Mouse (Mus musculus) left cerebral cortex, postnatal 14 days (tissue): ENCODE results near the gene Arhgdia. TPM values are rescaled to one million over a fixed set of nuclear protein-coding genes. Genes with fewer than 3 reads are reported as not detected.

Experiments used
- DNase-seq, 2 experiments: peaks; one replicate each; pipeline ENCODE4 v3.0.0; 2021 to 2022; ENCODE audit warnings: low spot score in 2 of 2, mixed read lengths in 1 of 2
- intact Hi-C: fragments of 180-260 bp; cut with DNase I; formaldehyde crosslinking; loops from one replicate; pipeline ENCODE4 v1.15.1; 2025
- long read RNA-seq, 2 experiments: library from polyadenylated mRNA; stranded (forward); transcript quantifications; one replicate each; pipeline ENCODE4 v2.0.0; 2021
- total RNA-seq, 2 experiments: library from RNA; stranded (reverse); gene quantifications; 2 replicates each; pipeline ENCODE4 v1.2.3; 2021

The Arhgdia gene
- 100 to 1,000 TPM; 397 to 401 TPM for total RNA-seq
- long read RNA-seq, experiment 1, transcript Arhgdia-201 (6 exons, 2,150 nt): minor isoform, 92 of 645 reads
- long read RNA-seq, experiment 1, transcript Arhgdia-202 (6 exons, 1,867 nt): major isoform, 475 of 645 reads
- long read RNA-seq, experiment 1, partial matches to known transcripts: 64 of 645 reads
- long read RNA-seq, experiment 1, other reads (novel, unspliced or antisense): 14 of 645 reads
- long read RNA-seq, experiment 2, transcript Arhgdia-201 (6 exons, 2,150 nt): minor isoform, 77 of 575 reads
- long read RNA-seq, experiment 2, transcript Arhgdia-202 (6 exons, 1,867 nt): major isoform, 436 of 575 reads
- long read RNA-seq, experiment 2, partial matches to known transcripts: 15 of 575 reads
- long read RNA-seq, experiment 2, other reads (novel, unspliced or antisense): 47 of 575 reads

- intact Hi-C loops: no loop called here
- DNase-seq: peak; percentile 90 to 92
Observed at GRCm38 (mm10) chr11:120581490-120582267, at the start of gene Arhgdia. Gene Arhgdia (minus strand): TSS chr11:120581624.

GRCm38 (mm10) chr11:120630401-120630871 is 49.0 kb upstream of the Arhgdia start:
- intact Hi-C loops: no loop called here
- DNase-seq: peak in 1 of 2 experiments; percentile 1

- DNase-seq: no peak
- intact Hi-C loops: loop anchor here (5.0 kb wide), 1 partner anchor 82 kb away; the partner anchor contains the start of genes Cenpx and Lrrc45
Observed at GRCm38 (mm10) chr11:120629911-120630310, 48.5 kb upstream of the Arhgdia start.

GRCm38 (mm10) chr11:120629341-120629730 is 47.9 kb upstream of the Arhgdia start:
- DNase-seq: no peak
- intact Hi-C loops: loop anchor here (5.0 kb wide), 1 partner anchor 83 kb away; the partner anchor contains the start of genes Cenpx and Lrrc45

GRCm38 (mm10) chr11:120628601-120629340 is 47.3 kb upstream of the Arhgdia start:
- intact Hi-C loops: loop anchor here (5.0 kb wide), 1 partner anchor 84 kb away; the partner anchor contains the start of genes Cenpx and Lrrc45
- DNase-seq: no peak

- intact Hi-C loops: loop anchor here (5.0 kb wide), 1 partner anchor 85 kb away; the partner anchor contains the start of genes Cenpx and Lrrc45
- no peak for DNase-seq
Observed at GRCm38 (mm10) chr11:120627468-120628300, 46.3 kb upstream of the Arhgdia start.

- intact Hi-C loops: loop anchor here (5.0 kb wide), 1 partner anchor 85 kb away; the partner anchor contains the start of genes Cenpx and Lrrc45
Observed at GRCm38 (mm10) chr11:120626785-120627467, 45.5 kb upstream of the Arhgdia start.

GRCm38 (mm10) chr11:120625152-120625775 is 43.8 kb upstream of the Arhgdia start, which contains the start of gene Sirt7:
Gene Sirt7 (minus strand): TSS chr11:120625240.
- DNase-seq: no peak
- intact Hi-C loops: loop anchor here (5.0 kb wide), 1 partner anchor 87 kb away; the partner anchor contains the start of genes Cenpx and Lrrc45

More at GRCm38 (mm10) chr11:120626785-120627467, 45.5 kb upstream of the Arhgdia start:
- no peak for DNase-seq

GRCm38 (mm10) chr11:120624680-120625111 is 43.3 kb upstream of the Arhgdia start:
- DNase-seq: peak; percentile 83 to 89
- intact Hi-C loops: loop anchor here (5.0 kb wide), 2 partner anchors 88 to 153 kb away; partner anchors contain the start of genes Cenpx and Lrrc45

- DNase-seq: peak; percentile 63 to 69
- intact Hi-C loops: loop anchor here (5.0 kb wide), 1 partner anchor 153 kb away; no protein-coding TSS in a partner anchor
Observed at GRCm38 (mm10) chr11:120623961-120624679, 42.7 kb upstream of the Arhgdia start.

GRCm38 (mm10) chr11:120622805-120623204 is 41.4 kb upstream of the Arhgdia start:
- intact Hi-C loops: loop anchor here (5.0 kb wide), 1 partner anchor 154 kb away; no protein-coding TSS in a partner anchor
- DNase-seq: no peak

- DNase-seq: no peak
- intact Hi-C loops: loop anchor here (5.0 kb wide), 1 partner anchor 157 kb away; no protein-coding TSS in a partner anchor
Observed at GRCm38 (mm10) chr11:120620195-120620594, 38.8 kb upstream of the Arhgdia start.

- no peak for DNase-seq
Observed at GRCm38 (mm10) chr11:120618619-120619535, 37.5 kb upstream of the Arhgdia start.

GRCm38 (mm10) chr11:120617519-120618112 is 36.2 kb upstream of the Arhgdia start, which contains the start of gene Pcyt2:
Gene Pcyt2 (minus strand): TSS chr11:120617936.
- peak; percentile 91 to 92 for DNase-seq
- intact Hi-C loops: loop anchor here (5.0 kb wide), 1 partner anchor 100 kb away; no protein-coding TSS in a partner anchor

More at GRCm38 (mm10) chr11:120618619-120619535, 37.5 kb upstream of the Arhgdia start:
- intact Hi-C loops: loop anchor here (5.0 kb wide), 1 partner anchor 102 kb away; no protein-coding TSS in a partner anchor
